Mouse (Mus musculus): Measurements from ENCODE around the gene Olfr58.

GRCm38 (mm10) chr9:19769136-19769535 lies 10.9 kb upstream of the Olfr58 start:
- no peak for TF ChIP-seq CTCF (IDR thresholded peaks at IDR 0.05; ENCODE audit: control insufficient read depth, insufficient read depth, insufficient replicate concordance, low read depth, low read length)
- no peak for TF ChIP-seq POLR2A (IDR thresholded peaks at IDR 0.05; ENCODE audit: control insufficient read depth, low read depth, low read length)

Data from testis, adult 2 months (tissue).